Mouse (Mus musculus) liver, embryonic 14.5 days (tissue): ENCODE data around the gene Tlr2.

Experiments used
- CTCF ChIP-seq: IDR thresholded peaks from 2 replicates; pipeline ENCODE4 v1.5.1; 2016; ENCODE audit warnings: antibody characterized with exemption, low read depth, control low read depth
- EP300 ChIP-seq: IDR thresholded peaks from 2 replicates; pipeline ENCODE4 v1.6.1; 2016; ENCODE audit warnings: antibody characterized with exemption, low read depth

DNA sequence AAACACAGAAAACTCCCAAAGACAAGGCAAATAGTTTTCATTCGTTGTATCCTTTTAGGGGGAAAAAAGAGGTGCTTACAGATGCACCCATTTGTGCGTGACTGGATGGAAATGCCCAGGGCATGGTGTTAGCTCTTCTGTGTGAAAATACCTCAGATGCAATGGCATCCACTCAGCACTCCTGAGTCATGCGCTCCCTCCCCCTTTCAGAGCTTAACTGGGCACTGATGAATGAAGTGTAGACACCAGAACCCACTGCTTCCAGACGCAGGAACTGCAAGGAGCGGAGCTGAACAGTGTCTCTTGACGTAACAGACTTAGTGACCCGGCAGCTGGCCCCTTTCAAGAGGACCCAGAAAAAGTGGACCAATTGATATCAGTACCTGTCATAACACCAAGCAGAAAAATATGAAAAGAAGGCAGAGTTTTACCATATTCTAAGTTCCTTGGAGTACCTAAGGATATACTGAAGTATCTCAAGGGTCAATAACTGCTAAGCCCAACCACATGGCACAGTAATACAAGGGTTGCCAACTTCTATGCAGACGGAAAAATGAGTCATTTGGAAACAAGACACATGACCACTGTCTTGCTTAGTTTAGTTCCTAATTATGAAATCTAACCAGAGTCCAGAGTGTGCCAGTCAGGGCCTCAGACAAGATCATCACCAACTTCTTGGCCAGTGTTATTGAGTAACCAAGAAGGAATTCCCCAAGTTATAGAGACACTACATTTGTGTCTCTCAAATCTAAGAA is 3.4 kb upstream of the Tlr2 start:
- TF ChIP-seq CTCF (no peak), EP300 (no peak)
